Mouse (Mus musculus) stomach, embryonic 14.5 days (tissue): ENCODE data around the gene Orai2. TPM values are rescaled to one million over a fixed set of nuclear protein-coding genes. Genes with fewer than 3 reads are reported as not detected.
A peak's percentile ranks its signal among the peaks of the same experiment; 100 is the strongest.
"Not testable (repeated sequence)": the region's sequence is repeated elsewhere in the genome, so short reads cannot be mapped to it uniquely, and the experiment has no call there.

Experiments
- ATAC-seq: fragments of 200-750 bp; cut with Nextera tagmentation; 2 replicates; pipeline ENCODE4 v1.8.0; 2017; ENCODE audit warnings: low read depth, moderate TSS enrichment; ENCODE audit not compliant: insufficient number of reproducible peaks, insufficient read depth, low FRiP score
- H3K27ac ChIP-seq: fragments of 300-500 bp; sonication (generic); 2 replicates; pipeline ENCODE4 v1.5.1; 2014; ENCODE audit warnings: mild to moderate bottlenecking, low read length, moderate library complexity, mixed read lengths
- H3K27me3 ChIP-seq: fragments of 300-500 bp; sonication (generic); 2 replicates; pipeline ENCODE4 v1.6.1; 2014; ENCODE audit warnings: low read length, control low read depth, mixed read lengths; ENCODE audit not compliant: control insufficient read depth, insufficient read depth
- H3K36me3 ChIP-seq: fragments of 300-500 bp; sonication (generic); 2 replicates; pipeline ENCODE4 v1.6.1; 2014; ENCODE audit warnings: mild to moderate bottlenecking, control low read depth, low read length, moderate library complexity, mixed read lengths; ENCODE audit not compliant: control insufficient read depth, insufficient read depth
- H3K4me1 ChIP-seq: fragments of 300-500 bp; sonication (generic); 2 replicates; pipeline ENCODE4 v1.6.1; 2014; ENCODE audit warnings: low read length, control low read depth, mixed read lengths; ENCODE audit not compliant: control insufficient read depth, insufficient read depth
- H3K4me2 ChIP-seq: fragments of 300-500 bp; sonication (generic); replicated peaks from 2 replicates; pipeline ENCODE4 v1.6.1; 2014; ENCODE audit warnings: low read depth, low read length, control low read depth
- H3K4me3 ChIP-seq: fragments of 300-500 bp; sonication (generic); 2 replicates; pipeline ENCODE4 v1.5.1; 2014; ENCODE audit warnings: low read depth, low read length, control low read depth
- H3K9ac ChIP-seq: fragments of 300-500 bp; sonication (generic); replicated peaks from 2 replicates; pipeline ENCODE4 v1.6.1; 2014; ENCODE audit warnings: low read depth, mild to moderate bottlenecking, control low read depth, low read length, moderate library complexity, mixed read lengths
- H3K9me3 ChIP-seq: fragments of 300-500 bp; sonication (generic); 2 replicates; pipeline ENCODE4 v1.6.1; 2016; ENCODE audit warnings: low read depth, low read length, control low read depth; ENCODE audit not compliant: control insufficient read depth
- WGBS: fragments of 180-500 bp; shearing (Covaris S2); extraction: QIAGEN DNeasy Blood & Tissue Kit; methylation state at CpG from one replicate; pipeline ENCODE4 v1.1.7; 2014; 5-methylcytosine and 5-hydroxymethylcytosine counted together
- polyA plus RNA-seq: library from polyadenylated mRNA; unstranded; fragments of >200 nt; fragmentation: Nextera tagmentation; extraction: Ambion mirVana; gene quantifications from 2 replicates; pipeline ENCODE4 v1.2.1, GENCODE M21; 2014

Orai2 gene
- polyA plus RNA-seq, 1 experiment from 2014 or later, result 7.8 TPM

DNA sequence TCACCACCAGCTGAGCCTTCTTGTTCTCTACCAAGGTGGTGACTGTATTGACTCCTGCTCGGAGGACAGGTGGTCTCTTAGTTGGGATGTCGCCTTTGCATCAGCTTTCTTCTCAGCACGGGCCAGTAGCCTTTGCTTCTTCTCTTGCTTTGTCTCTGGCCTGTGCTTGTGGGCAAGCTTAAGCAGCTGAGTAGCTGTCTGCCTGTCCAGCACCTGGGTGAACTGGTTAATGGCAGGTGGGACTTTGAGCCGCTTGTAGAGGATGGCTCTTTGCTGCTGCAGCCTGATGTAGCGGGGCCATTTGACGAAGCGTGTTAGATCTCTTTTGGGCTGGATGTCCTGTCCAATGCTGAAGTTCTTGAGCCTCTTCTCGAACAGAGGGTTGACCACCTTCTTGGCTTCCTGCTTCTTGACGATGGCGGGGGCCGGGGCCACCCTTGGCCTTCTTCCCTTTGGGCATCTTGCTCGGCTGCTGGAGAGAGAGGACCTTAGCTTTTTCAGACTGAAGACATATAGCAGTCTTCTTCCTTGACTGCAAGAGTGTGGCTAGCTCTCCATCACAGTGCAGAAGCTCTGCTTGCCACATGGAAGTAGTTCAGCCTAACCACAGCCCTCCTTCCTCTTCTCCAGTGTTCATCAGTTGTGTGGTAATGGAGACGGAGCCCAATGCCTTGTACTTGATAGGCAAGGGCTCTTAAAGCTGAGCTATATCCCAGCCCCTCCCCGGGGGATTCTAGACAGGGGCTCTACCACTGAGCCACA lies 41.0 kb upstream of the Orai2 start:
- ATAC-seq, H3K27ac ChIP-seq, H3K4me2 ChIP-seq, H3K9me3 ChIP-seq, H3K4me1 ChIP-seq, H3K4me3 ChIP-seq, H3K36me3 ChIP-seq, H3K9ac ChIP-seq, H3K27me3 ChIP-seq: not testable (repeated sequence)
- 89% methylated on average over 14 of the region's 14 CpGs for WGBS

DNA sequence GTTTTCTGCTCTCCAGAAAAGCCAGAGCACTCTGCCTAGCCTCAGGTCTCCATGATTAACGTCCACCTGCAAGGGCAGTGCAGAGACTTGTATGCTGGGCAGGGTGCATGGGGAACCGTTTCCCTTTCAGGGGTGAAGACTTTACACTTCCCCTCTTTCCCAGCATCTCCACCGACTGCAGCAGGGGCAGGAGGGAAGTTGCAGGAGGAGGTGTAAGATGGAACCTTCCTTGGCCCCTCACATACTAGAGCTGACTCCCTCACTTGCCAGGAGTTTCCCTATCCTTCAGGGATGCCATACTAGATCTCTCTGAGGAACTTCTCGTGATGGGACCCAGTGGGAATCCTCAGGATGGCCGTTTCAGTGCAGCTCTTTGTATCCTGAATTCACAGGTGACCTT lies 40.0 kb upstream of the Orai2 start:
- no peak overlapping the region for H3K4me2 ChIP-seq
- H3K27ac ChIP-seq, result no peak overlapping the region
- H3K27me3 ChIP-seq, result no peaks in the 10 kb centered on the region
- H3K36me3 ChIP-seq, result no peaks in the 10 kb centered on the region
- no peak overlapping the region for H3K9ac ChIP-seq
- no peaks in the 10 kb centered on the region for H3K9me3 ChIP-seq
- no peaks in the 10 kb centered on the region for H3K4me1 ChIP-seq
- 71% methylated on average over 5 of the region's 5 CpGs for WGBS
- no peak for ATAC-seq
- H3K4me3 ChIP-seq, result no peak overlapping the region

GRCm38 (mm10) chr5:136201832-136202231 lies 31.3 kb upstream of the Orai2 start:
- H3K27ac ChIP-seq, result no peak overlapping the region
- WGBS, result 35% methylated on average over 7 of the region's 7 CpGs
- no peak overlapping the region for H3K4me2 ChIP-seq
- H3K27me3 ChIP-seq, result no peaks in the 10 kb centered on the region
- H3K36me3 ChIP-seq, result peaks cover 4% of the 10 kb centered on the region; the same call in 1 of the 2 replicates
- H3K9ac ChIP-seq, result no peak overlapping the region
- H3K9me3 ChIP-seq, result no peaks in the 10 kb centered on the region
- ATAC-seq, result peak; percentile 16; the same call in 1 of the 2 replicates
- no peak overlapping the region for H3K4me3 ChIP-seq
- peaks cover 8% of the 10 kb centered on the region; the same call in 1 of the 2 replicates for H3K4me1 ChIP-seq

- H3K9ac ChIP-seq, result no peak overlapping the region
- ATAC-seq, result no peak
- peak overlapping the region; percentile 96 for H3K4me3 ChIP-seq
- peaks cover 8% of the 10 kb centered on the region; the same call in 1 of the 2 replicates for H3K4me1 ChIP-seq
- WGBS, result 32% methylated on average over 11 of the region's 11 CpGs
- peak overlapping the region; percentile 79; the same call in 1 of the 2 replicates for H3K27ac ChIP-seq
- peaks cover 25% of the 10 kb centered on the region; the same call in 1 of the 2 replicates for H3K36me3 ChIP-seq
- no peaks in the 10 kb centered on the region for H3K27me3 ChIP-seq
- H3K4me2 ChIP-seq, result peak overlapping the region; percentile 38
- H3K9me3 ChIP-seq, result no peaks in the 10 kb centered on the region
Observed at GRCm38 (mm10) chr5:136199526-136199925, 29.0 kb upstream of the Orai2 start.

GRCm38 (mm10) chr5:136198474-136199391 lies 28.2 kb upstream of the Orai2 start, which contains the start of gene Prkrip1:
Gene Prkrip1, minus strand, starts transcription at chr5:136198963.
- Histone ChIP-seq H3K9me3 (no peaks in the 10 kb centered on the region), H3K27ac (peak within 1 kb of the TSS; percentile 79), H3K27me3 (no peaks in the 10 kb centered on the region), H3K36me3 (peaks cover 33% of the 10 kb centered on the region), H3K4me1 (peaks cover 8% of the 10 kb centered on the region; the same call in 1 of the 2 replicates), H3K4me3 (peak within 1 kb of the TSS; percentile 96), H3K9ac (peak within 1 kb of the TSS; percentile 90), H3K4me2 (peak within 1 kb of the TSS; percentile 90)
- WGBS, result under 1% methylated on average over 62 of the region's 62 CpGs
- ATAC-seq, result peak; percentile 92

DNA sequence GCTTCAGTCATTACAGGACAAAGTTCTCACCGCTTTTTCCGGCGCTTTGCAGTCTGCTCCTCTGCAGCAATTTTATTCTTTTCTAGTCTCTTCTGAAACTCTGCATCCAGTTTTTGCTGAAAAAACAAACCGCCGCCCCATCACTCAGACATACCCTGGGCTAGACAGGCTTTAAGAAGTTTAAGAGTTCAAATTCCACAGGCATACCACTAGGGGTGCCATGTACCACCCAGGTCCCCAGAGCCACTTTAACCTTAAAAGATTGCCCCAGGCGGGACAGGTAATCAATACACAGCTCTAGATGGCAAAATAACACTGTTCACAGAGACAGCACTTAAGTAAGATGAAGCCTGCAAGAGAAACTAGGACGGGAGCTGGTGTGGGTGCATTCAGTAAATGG lies 21.4 kb upstream of the Orai2 start:
- Histone ChIP-seq H3K4me2 (no peak overlapping the region), H3K4me3 (no peak overlapping the region), H3K9ac (no peak overlapping the region), H3K27ac (no peak overlapping the region), H3K4me1 (no peaks in the 10 kb centered on the region), H3K36me3 (peaks cover 80% of the 10 kb centered on the region), H3K9me3 (no peaks in the 10 kb centered on the region), H3K27me3 (no peaks in the 10 kb centered on the region)
- WGBS, result 86% methylated on average over 7 of the region's 7 CpGs
- no peak for ATAC-seq

DNA sequence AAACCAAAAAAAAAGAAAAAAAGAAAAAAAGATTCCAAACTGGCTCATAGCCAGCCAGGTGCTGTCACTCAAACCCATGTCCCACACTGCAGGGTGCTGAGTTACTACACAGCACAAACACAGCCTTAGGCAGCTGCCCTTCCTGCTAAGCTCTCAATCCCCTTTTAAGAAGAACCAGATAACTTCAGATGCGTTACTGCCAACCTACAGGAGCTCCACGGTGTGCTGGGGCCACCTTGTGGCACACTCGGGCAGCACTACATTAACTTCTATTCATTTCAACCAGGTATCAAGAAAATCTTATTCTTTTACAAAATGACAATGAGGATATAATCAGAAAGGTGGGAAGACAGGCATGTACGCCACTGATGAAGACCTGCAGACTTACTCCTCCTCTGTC lies 16.2 kb upstream of the Orai2 start:
- Histone ChIP-seq H3K9me3 (no peaks in the 10 kb centered on the region), H3K4me2 (no peak overlapping the region), H3K9ac (no peak overlapping the region), H3K4me1 (no peaks in the 10 kb centered on the region), H3K4me3 (no peak overlapping the region), H3K27ac (no peak overlapping the region), H3K27me3 (no peaks in the 10 kb centered on the region), H3K36me3 (peaks cover 50% of the 10 kb centered on the region)
- WGBS, result 38% methylated on average over 4 of the region's 4 CpGs
- no peak for ATAC-seq

DNA sequence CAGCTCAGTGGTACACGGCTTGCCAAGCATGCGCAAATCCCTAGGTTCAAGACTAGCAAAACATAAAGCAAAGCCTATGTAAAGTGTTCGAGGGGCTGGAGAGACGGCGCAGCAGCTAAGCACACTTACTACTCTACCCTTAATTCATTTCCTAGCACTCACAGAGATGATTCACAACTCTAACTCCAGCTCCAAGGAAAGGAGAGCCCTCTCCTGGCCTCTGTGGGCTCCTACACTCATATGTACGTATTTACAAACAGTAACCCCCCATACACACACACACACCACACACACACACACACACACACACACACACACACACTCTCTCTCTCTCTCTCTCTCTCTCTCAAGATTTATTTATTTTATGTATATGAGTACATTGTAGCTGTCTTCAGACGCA lies 13.3 kb upstream of the Orai2 start:
- no peak overlapping the region for H3K4me3 ChIP-seq
- H3K27ac ChIP-seq, result no peak overlapping the region
- no peaks in the 10 kb centered on the region for H3K4me1 ChIP-seq
- no peak overlapping the region for H3K9ac ChIP-seq
- no peak for ATAC-seq
- H3K9me3 ChIP-seq, result no peaks in the 10 kb centered on the region
- no peaks in the 10 kb centered on the region for H3K27me3 ChIP-seq
- H3K4me2 ChIP-seq, result no peak overlapping the region
- 90% methylated on average over 7 of the region's 7 CpGs for WGBS
- H3K36me3 ChIP-seq, result peaks cover 55% of the 10 kb centered on the region
